Mouse (Mus musculus) neutrophil, adult 5-6 weeks (primary cell): ENCODE measurements around the gene 4930412O13Rik. TPM values are rescaled to one million over a fixed set of nuclear protein-coding genes. Genes with fewer than 3 reads are reported as not detected.

Experiments
- ATAC-seq: fragments of 151-379, 151-347 bp; 2 replicates; pipeline ENCODE4 v1.8.0; 2017; ENCODE audit warnings: mild to moderate bottlenecking, moderate TSS enrichment; ENCODE audit not compliant: insufficient number of reproducible peaks, poor library complexity, low FRiP score, severe bottlenecking; ENCODE audit errors: extremely low read depth
- total RNA-seq: library from RNA; stranded (forward); fragments of 200-1000 nt; gene quantifications from 2 replicates; pipeline ENCODE4 v1.2.3, GENCODE M21; 2017

The 4930412O13Rik gene
- not detected in 2 replicates for total RNA-seq

GRCm38 (mm10) chr2:9881051-9881591 is at the start of gene 4930412O13Rik:
TSS of gene 4930412O13Rik (plus strand) at chr2:9881252.
- ATAC-seq, result no peak

- no peak for ATAC-seq
These were observed 47.3 kb upstream of the 4930412O13Rik start for GRCm38 (mm10) chr2:9833712-9834111.

- ATAC-seq, result no peak
These were observed 45.9 kb upstream of the 4930412O13Rik start for GRCm38 (mm10) chr2:9835195-9835594.

GRCm38 (mm10) chr2:9852851-9853576 is 28.0 kb upstream of the 4930412O13Rik start:
- no peak for ATAC-seq

GRCm38 (mm10) chr2:9855861-9856260 is 25.2 kb upstream of the 4930412O13Rik start:
- no peak for ATAC-seq

GRCm38 (mm10) chr2:9860698-9861097 is 20.4 kb upstream of the 4930412O13Rik start:
- ATAC-seq, result no peak

GRCm38 (mm10) chr2:9867092-9867825 is 13.8 kb upstream of the 4930412O13Rik start:
- no peak for ATAC-seq

- no peak for ATAC-seq
These were observed 9.8 kb upstream of the 4930412O13Rik start for GRCm38 (mm10) chr2:9871141-9871716.

- no peak for ATAC-seq
These were observed 9.3 kb upstream of the 4930412O13Rik start for GRCm38 (mm10) chr2:9871798-9872197.

GRCm38 (mm10) chr2:9872682-9873081 is 8.4 kb upstream of the 4930412O13Rik start:
- ATAC-seq, result no peak

- no peak for ATAC-seq
These were observed 7.3 kb upstream of the 4930412O13Rik start for GRCm38 (mm10) chr2:9873757-9874156.

GRCm38 (mm10) chr2:9874467-9875219 is 6.4 kb upstream of the 4930412O13Rik start:
- ATAC-seq, result no peak

- ATAC-seq, result no peak
These were observed 5.8 kb upstream of the 4930412O13Rik start for GRCm38 (mm10) chr2:9875220-9875619.

- no peak for ATAC-seq
These were observed 5.2 kb upstream of the 4930412O13Rik start for GRCm38 (mm10) chr2:9875676-9876357.

GRCm38 (mm10) chr2:9876621-9877325 is 4.3 kb upstream of the 4930412O13Rik start:
- no peak for ATAC-seq

- no peak for ATAC-seq
These were observed 3.7 kb upstream of the 4930412O13Rik start for GRCm38 (mm10) chr2:9877326-9877690.

- ATAC-seq, result no peak
These were observed 3.0 kb upstream of the 4930412O13Rik start for GRCm38 (mm10) chr2:9877966-9878563.
